Mouse (Mus musculus) frontal cortex, adult 2 months (tissue): Measurements from ENCODE around the gene Prim2. TPM values are rescaled to one million over a fixed set of nuclear protein-coding genes. Genes with fewer than 3 reads are reported as not detected.

Experiments used
- DNase-seq, 2 experiments: peaks; one replicate each; pipeline ENCODE4 v3.0.0; 2022; ENCODE audit warnings: low spot score in 1 of 2; ENCODE audit errors: extremely low spot score in 1 of 2
- polyA plus RNA-seq: library from polyadenylated mRNA; depleted of rRNA; stranded (reverse); fragments of >200 nt; gene quantifications from 2 replicates; pipeline ENCODE4 v1.2.3, GENCODE M21; 2012

Gene Prim2
- polyA plus RNA-seq, 1 experiment, result 9.9 TPM

DNA sequence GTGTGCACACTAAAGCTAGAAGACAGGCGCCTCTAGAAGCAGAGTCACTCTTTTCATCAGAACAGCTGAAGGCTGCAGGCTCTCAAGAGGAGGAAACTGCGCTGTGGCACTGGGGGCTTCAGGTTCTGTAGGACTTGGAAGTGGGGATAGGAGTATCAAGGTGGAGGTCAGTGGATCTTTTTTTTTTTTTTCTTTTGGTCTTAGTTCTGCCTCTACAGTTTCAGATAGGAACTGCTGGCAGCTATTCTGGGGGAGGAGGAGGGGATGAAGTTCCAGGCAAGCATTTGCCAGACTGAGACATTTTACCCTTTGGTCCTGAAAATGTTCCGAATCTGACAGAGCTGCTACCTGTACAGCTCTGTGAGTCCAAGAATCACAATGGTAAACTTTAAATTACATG, 106.0 kb downstream of the Prim2 start:
- no peak for DNase-seq

DNA sequence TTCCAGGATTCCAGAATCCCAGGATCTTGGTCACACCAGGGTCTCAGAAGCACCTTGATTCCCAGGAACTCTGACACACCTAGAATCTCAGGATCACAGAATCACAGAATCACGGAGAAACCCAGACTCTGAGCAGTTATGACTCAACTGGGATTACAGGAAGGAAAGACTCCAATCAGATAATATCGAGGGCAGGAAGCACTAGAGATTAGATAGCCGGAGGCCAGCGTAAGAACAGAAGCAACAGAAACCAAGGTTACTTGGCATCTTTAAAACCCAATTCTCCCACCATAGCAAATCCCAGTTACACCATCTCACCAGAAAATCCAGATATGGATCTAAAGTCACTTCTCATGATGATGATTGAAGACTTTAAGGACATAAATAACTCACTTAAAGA, 113.0 kb downstream of the Prim2 start:
- DNase-seq, result no peak

DNA sequence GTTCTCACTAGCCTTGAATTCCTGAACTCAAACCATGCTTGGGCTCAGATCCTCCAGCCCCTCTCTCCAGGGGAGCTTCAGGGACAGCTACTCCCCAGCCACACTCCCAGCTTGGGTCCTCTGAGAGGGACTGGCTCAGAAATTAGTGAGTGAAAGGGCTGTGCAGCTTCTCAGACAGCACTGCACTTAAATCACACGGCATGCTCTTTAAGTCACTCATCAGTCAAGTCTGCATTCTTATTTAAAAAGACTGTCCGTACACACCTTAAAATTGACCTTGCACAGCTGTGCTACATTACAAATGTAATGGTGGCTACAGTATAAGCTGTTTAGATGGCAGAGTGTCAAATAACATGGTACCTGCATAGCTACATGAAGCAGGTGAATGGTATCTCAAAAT, 114.0 kb downstream of the Prim2 start:
- no peak for DNase-seq

DNA sequence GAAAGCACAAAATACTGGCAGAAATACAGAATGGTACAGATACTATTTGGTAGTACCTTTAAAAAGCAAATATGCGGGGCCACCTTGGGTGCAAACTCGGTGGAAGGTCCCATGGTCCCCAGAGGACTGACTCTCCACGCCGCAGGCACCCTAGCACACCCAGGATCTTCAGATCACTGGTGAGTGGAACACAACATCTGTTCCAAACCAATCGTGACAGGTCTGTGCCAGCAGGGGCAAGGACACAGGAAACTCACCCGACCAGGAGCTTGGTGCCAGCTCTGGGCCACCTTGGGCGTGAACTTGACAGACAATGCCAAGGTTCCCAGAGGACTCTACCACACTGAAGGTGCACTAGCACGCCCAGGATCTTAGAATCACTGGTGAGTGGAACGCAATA, 118.2 kb downstream of the Prim2 start:
- DNase-seq, result no peak

DNA sequence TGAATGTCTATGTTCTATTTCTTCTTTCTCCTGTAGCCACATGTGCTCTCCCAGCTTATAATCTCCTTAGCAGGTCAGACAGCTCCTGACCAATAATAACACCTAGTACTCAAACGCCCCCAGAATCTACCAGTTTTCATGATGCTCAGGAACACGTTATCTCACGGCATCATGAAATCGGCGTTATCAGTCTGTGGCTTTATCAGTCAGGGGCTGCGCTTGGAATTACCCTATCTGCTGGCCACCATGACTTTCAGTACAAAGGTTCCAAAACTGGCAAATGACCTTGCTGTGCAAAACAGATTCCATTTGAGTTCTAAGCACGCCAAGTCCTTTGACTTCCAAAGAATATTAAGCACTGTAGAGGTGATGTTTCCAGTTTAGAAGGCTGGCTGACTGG, 127.9 kb downstream of the Prim2 start:
- no peak for DNase-seq

DNA sequence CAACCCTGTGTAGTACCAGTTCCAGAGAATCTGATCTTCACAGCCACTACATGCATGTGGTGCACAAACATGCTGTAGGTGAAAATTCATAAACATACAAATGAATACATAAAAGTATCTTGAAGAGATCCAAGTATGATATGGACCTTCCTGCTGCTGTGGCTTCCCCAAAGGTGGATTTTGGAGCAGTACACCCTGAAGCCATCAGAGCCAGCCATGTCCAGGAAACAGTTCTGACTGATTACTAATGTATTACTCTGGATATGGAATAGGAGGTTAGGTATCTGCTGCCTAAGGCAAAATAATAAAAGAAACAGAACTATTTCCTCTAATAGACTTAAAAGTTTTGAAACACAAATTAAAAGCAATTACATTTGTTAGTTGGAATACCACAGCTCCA, 131.6 kb downstream of the Prim2 start:
- DNase-seq, result no peak

DNA sequence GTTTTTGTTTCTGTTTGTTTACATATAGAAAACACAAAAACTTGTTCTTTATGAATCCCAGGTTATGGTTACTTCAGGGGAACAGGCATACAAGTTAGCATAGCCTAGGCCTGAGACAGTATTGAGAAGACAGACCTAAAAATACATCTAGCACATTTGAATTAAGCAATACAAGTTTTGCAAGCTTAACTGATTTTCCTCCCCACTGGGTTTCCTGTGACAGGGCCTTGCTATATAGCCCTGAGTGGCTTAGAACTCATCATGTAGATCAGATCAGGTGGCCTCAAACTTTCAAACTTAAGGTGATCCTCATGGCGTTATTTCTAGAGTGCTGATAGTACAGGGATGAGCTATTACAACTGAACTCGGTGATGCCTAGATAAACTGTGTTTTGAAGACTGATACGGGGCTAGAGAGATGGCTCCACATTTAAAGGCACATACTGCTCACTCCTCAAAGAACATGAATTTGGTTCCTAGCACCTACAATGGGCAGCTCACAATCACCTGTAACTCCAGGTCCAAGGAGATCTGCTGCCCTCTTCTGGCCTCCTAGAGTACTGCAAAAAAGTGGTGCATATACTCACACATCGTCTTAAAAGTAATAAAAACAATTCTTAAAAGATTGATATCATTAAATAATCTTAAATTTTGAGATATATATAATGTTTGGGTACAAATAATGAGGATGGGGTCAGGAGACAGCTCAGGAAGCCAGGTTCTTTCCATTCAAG, 133.2 kb downstream of the Prim2 start:
- no peak for DNase-seq

DNA sequence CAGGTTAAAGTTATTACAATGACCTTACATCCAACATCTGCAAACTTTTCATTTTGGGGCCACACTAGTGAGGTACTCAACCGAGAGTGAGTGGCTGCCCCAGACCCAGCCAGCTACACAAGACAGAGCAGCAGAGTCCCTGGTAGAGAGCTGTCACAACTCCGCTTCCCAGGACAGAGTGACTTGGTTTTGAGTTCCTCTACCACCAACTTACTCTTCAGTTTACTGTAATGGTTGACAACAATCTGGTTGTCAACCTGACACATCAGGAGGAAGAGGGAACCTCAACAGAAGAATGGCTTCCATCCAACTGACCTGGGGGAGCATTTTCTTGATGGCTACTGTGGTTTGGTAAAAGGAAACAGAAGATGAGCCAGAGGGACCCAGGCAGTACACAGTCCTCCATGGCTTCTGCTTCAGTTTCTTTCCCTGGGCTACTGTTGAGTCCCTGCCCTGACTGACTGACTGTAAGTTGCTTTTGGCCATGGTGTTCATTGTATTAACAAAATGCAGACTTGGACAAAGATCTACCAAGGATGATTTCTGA, 134.4 kb downstream of the Prim2 start:
- no peak for DNase-seq

DNA sequence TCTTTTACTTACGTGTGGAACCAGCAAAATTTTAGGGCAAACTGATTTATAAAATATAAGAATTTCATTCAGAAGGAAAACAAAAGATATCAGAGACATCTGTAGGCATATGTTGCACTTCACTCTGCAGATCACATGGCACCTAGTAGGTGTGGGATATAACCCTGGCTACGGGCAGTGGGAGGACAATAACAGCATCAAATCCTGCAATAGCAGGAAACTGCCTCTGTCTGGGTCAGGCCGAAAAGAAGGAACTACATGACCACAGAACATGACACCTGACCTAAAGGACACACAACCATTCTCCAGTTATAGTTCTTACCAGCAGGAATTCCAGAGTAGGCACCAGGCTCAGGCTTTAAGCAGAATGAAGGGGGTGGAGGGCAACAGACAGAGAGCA, 137.7 kb downstream of the Prim2 start:
- no peak for DNase-seq

DNA sequence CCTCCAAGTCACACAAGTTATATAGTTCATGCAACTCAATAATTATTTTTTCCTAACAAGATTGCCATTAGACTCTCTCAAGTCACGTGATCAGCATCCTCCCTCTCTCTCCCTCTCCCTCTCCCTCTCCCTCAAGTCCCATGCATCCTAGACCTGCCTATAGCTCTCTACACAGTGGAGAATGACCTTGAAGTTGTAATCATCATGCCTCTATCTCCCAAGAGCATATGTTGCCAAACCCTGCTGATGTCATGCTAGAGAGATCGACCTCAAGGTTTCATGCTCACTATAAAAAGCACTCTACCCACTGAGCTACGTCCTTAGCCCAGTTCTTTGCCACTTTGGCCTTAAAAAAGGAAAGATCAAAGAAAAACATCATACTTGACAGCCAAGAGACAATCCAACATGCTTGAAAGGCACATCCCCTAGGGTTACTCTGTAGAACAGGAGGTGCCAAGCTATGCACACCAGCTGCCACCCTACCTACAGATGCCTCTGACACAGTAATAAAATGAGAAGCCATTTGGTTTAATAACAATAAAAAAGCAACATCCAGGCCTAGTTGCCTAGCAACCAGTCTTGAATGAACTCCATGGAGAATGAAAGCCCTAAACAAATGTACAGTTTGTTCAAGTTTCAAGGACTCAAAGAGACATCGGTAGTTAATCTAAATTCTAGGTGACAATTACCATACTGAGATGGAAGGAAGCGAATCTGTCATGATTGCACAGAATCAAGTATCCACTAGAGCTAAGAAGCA, 138.3 kb downstream of the Prim2 start:
- DNase-seq, result peak in 1 of 2 experiments; percentile 15

DNA sequence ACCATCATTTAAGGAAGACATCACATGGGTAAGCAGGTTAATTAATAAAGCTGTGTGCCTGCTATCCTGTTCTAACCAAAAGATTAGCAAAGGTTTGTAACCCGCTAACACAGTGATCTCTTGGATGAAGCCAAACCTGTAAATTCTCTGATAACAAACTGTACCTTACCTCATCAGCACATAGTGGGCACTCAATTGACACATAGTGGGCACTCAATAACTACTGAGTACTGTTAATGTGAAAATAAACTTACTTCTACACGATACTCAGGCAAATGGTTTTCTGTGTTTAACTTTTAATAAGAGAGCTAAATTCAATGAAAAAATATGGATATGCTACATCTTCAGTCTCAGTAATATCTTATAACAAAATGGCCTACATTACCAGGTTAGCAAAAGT, 139.1 kb downstream of the Prim2 start:
- no peak for DNase-seq

DNA sequence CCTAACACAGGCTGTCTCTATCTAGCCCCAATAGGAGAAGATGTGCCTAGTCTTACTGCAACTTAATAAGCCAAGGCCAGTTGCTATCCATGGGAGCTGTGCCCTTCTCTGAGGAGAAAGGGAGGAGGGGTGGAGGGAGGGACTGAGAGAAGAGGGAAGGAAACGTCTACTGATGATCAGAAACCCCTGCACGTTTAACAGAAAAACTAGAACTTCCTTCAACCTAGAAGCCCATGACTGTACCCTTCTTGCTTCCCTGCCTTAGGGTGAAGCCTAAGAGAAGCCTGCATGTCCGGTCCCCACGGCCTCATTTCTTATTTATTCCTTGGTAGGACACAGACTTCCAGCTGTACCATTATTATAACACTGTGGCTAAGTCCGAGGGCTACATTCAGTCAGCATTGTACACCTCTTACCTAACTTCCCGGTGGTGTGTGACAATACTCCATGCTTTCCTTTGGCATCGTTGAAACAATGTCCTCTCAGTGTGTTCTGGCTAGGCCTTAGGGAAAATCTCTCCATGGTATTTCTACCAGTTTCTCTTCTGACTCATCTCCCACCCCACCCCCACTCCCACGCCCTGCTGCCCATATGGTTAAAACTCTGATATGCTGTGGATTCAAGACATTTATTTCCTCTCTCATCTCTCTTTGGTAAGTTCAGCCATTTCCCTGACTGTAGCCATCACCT, 139.9 kb downstream of the Prim2 start:
- peak; percentile 20 to 65 for DNase-seq

DNA sequence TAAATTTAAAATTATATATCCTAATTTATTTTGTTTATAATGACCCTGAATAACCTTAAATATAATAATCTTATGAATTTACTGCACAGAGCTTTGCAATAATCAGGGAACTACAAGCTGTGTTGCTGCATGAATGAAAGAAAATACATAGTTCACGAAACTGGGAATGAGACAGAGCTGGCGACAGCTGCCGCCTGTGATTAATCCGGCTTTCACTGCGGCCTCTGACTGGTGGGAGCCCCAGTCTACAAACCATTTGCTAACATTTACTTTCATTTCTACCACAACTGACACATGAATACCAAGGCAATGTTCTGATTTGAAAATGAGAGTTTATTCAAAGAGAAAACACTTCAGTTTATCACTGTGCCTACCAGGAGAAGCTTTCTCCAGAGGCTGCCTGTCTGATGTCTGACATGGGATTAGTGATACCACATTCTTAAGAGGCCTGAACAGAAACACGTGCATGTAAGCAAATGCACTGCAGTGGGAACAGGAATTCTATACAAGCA, 142.2 kb downstream of the Prim2 start:
- DNase-seq, result no peak

DNA sequence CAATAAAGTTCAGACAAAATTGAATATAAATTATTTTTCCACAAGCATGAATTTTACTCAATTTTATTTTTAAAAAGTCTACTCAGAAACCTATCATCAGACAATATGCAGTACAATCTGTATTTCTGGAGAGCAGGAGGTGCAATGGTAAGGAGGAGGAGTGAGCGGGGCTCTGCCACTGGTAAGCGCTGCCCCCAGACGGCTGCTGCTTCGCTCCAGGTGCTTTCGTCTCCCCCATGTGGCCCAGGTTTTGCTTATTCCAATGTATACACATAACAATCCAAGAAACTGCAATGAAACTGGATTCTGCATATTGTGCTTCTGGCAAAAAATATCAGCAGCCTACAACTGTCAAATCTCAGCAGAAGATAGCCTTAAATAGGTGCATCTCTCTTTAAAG, 146.4 kb downstream of the Prim2 start:
- no peak for DNase-seq

DNA sequence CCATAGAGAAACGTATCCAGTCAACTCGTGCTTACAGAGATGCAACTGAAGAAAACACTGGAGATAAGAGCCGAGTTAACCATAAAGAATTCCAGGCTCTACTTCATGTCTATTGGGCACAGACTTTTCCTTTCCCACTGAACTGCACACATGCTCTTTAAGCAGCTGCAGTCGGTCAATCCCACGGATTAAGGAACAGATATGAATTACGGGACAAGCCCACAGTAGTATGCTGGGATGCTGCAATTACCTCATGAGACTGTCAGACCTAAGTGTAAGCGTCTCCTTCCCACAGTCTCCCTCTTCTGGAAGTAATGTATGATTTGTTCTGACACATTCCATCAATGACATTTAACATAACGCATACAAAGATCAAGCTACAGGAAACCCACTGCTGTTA, 154.5 kb downstream of the Prim2 start:
- DNase-seq, result no peak

DNA sequence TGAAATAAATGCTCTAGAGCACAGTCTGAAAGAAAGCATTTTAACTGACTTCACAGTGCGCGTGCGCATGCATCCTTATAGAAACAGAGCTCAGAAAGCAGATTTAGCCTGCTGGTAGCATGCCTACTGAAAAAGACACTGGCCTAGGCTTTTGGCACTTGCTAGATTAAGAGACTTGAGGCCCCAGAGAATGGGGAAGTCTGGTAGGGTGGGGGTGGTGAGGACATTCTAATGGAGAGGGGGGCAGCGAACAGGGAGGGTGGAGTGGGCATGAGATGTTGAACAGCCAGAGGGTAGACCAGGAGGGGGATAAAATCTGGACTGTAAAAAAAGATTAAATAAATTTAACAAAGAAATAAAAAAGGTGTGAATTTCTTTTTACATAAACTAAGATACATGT, 158.3 kb downstream of the Prim2 start:
- no peak for DNase-seq

DNA sequence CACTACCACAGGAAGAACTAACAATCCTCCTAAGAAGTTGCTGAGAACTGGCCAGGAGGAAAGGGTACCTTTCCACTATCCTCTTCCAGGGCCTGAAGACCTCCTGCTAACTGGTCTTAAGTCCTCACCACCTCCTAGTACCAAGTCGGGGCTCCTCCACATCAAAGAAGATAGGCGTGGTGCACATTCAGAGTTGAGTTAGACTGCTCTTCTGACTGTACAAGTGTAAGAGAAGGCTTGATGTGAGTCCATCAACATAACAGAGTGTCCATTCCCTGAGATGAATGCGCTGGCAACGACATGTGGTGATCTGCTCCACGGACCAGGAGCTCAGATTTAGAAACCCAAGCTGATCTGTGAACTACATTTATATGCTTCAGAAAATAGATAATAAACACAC, 165.2 kb downstream of the Prim2 start:
- DNase-seq, result no peak

DNA sequence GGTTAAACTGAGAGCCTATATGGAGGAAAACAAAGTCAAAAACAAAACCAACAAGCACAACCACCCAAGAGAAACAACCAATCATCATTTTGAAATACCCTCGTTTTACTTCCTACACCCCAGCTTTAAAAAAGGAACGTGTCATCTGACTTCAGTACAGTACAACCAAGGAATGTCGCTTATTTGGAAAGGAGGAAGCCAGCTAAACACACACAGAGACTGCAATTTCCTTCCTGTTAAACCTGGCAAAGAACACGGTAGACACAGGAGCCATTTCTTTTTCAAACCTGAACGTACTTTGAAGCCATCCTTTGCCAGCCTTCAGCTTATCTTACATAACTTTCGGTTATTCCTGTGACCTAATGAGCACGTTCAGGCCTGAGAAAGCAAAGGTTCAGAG, 166.7 kb downstream of the Prim2 start:
- no peak for DNase-seq

DNA sequence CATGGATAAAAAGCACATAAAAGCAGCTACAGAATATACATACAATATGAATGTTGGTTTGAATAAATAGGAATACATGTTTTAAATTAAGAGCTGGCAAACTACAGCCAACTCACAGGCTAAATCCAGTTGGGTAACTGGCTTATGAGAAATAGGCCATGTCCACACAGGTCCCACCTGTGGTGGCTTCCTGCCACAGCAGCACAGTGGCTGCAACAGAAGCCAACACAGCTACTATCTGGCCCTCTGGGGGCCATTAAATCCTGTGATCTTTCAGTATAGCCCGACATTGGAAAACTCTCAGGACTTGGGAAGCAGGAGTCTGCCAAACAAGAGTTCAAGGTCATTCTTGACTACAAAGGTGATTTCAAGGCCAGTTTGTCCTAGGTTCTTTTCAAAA, 167.3 kb downstream of the Prim2 start:
- no peak for DNase-seq

DNA sequence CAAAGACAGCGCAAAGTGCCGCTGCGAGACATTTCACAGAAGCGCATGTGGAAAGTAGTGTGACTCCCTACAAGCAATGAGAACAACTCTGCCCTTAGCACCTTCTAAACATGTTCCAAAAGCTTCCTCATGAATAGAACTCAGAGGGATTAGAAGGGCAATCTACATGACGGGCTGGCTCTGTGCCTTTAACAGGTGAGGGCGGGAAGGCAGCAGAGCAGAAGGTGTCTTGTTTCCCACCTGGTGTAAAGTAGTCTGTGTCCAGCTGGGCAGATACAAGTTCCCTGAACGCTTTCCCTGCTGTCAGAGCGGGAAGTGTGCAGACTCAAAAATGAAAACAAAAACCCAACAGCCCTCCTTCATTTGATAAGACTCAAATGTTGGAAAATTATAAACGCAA, 169.5 kb downstream of the Prim2 start:
- no peak for DNase-seq

DNA sequence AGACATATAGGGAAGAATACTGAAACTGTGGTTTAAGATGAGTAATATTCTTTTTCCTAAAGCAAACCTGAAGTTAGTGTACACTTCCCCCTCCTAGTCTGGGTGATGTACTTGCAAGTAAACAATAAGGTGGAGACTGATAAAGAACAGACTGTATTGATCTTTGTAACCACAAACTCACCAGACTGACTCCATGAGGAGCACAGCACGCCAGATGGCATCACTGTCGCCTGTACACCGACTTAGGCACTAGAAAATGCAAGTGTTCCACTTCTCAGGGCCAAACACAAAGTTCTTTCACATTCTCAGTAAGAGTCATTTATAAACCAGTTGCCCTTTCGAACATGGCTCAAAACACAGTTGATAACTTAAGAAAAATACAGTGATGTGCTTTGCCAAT, 170.0 kb downstream of the Prim2 start:
- DNase-seq, result peak in 1 of 2 experiments; percentile 13
